Mouse (Mus musculus): ENCODE data around the gene Cenpu. TPM values are rescaled to one million over a fixed set of nuclear protein-coding genes. Genes with fewer than 3 reads are reported as not detected.

The Cenpu gene
- polyA plus RNA-seq, 2 experiments: 10.1 to 11.2 TPM

- no peak overlapping the region for H3K27ac ChIP-seq (replicated peaks; ENCODE audit: low read depth, low read length)
- H3K36me3 ChIP-seq (ENCODE audit: control insufficient read depth, insufficient read depth, low read length): peaks cover 6% of the 10 kb centered on the region
- H3K4me1 ChIP-seq (ENCODE audit: control insufficient read depth, insufficient read depth, low read length): peaks cover 8% of the 10 kb centered on the region; the same call in 1 of the 2 replicates
- no peak overlapping the region for H3K9ac ChIP-seq (ENCODE audit: low read depth, low read length, severe bottlenecking)
- H3K9me3 ChIP-seq (ENCODE audit: control insufficient read depth, low read length): no peaks in the 10 kb centered on the region
- 97% methylated on average over 2 of the region's 2 CpGs for WGBS
- no peaks in the 10 kb centered on the region for H3K27me3 ChIP-seq (ENCODE audit: control insufficient read depth, insufficient read depth, low read length)
- DNase-seq (ENCODE audit: low spot score) (no peak), ATAC-seq (ENCODE audit: low FRiP score, low read depth) (no peak)
- no peak overlapping the region for H3K4me3 ChIP-seq (replicated peaks; ENCODE audit: low read length)
- H3K4me2 ChIP-seq (replicated peaks; ENCODE audit: low read depth, low read length, severe bottlenecking): no peak overlapping the region
- no peak for TF ChIP-seq POLR2A (IDR thresholded peaks at IDR 0.05; ENCODE audit: borderline replicate concordance, extremely low read depth, insufficient read depth, insufficient read length)
Measured at GRCm38 (mm10) chr8:46598114-46598513, 46.3 kb downstream of the Cenpu start.

- ATAC-seq (ENCODE audit: low FRiP score, low read depth) (no peak), DNase-seq (ENCODE audit: low spot score) (no peak)
- no peak for TF ChIP-seq POLR2A (IDR thresholded peaks at IDR 0.05; ENCODE audit: borderline replicate concordance, extremely low read depth, insufficient read depth, insufficient read length)
- H3K4me1 ChIP-seq (ENCODE audit: control insufficient read depth, insufficient read depth, low read length): peaks cover 8% of the 10 kb centered on the region; the same call in 1 of the 2 replicates
- H3K27me3 ChIP-seq (ENCODE audit: control insufficient read depth, insufficient read depth, low read length): no peaks in the 10 kb centered on the region
- H3K4me2 ChIP-seq (replicated peaks; ENCODE audit: low read depth, low read length, severe bottlenecking): no peak overlapping the region
- H3K9ac ChIP-seq (ENCODE audit: low read depth, low read length, severe bottlenecking): no peak overlapping the region
- no peak overlapping the region for H3K4me3 ChIP-seq (replicated peaks; ENCODE audit: low read length)
- 93% methylated on average over 5 of the region's 5 CpGs for WGBS
- peaks cover 6% of the 10 kb centered on the region for H3K36me3 ChIP-seq (ENCODE audit: control insufficient read depth, insufficient read depth, low read length)
- no peak overlapping the region for H3K27ac ChIP-seq (replicated peaks; ENCODE audit: low read depth, low read length)
- H3K9me3 ChIP-seq (ENCODE audit: control insufficient read depth, low read length): no peaks in the 10 kb centered on the region
Measured at GRCm38 (mm10) chr8:46598753-46599152, 46.9 kb downstream of the Cenpu start.

- Histone ChIP-seq H3K27me3 (ENCODE audit: control insufficient read depth, insufficient read depth, low read length) (no peaks in the 10 kb centered on the region), H3K4me2 (replicated peaks; ENCODE audit: low read depth, low read length, severe bottlenecking) (no peak overlapping the region), H3K4me1 (ENCODE audit: control insufficient read depth, insufficient read depth, low read length) (peaks cover 8% of the 10 kb centered on the region; the same call in 1 of the 2 replicates), H3K27ac (replicated peaks; ENCODE audit: low read depth, low read length) (no peak overlapping the region), H3K4me3 (replicated peaks; ENCODE audit: low read length) (no peak overlapping the region), H3K9ac (ENCODE audit: low read depth, low read length, severe bottlenecking) (no peak overlapping the region), H3K36me3 (ENCODE audit: control insufficient read depth, insufficient read depth, low read length) (peaks cover 6% of the 10 kb centered on the region), H3K9me3 (ENCODE audit: control insufficient read depth, low read length) (no peaks in the 10 kb centered on the region)
- DNase-seq (ENCODE audit: low spot score): no peak
- TF ChIP-seq POLR2A (IDR thresholded peaks at IDR 0.05; ENCODE audit: borderline replicate concordance, extremely low read depth, insufficient read depth, insufficient read length): no peak
- no peak for ATAC-seq (ENCODE audit: low FRiP score, low read depth)
- WGBS: 92% methylated on average over 7 of the region's 7 CpGs
Measured at GRCm38 (mm10) chr8:46599314-46599904, 47.6 kb downstream of the Cenpu start.

GRCm38 (mm10) chr8:46600959-46601707 is 49.3 kb downstream of the Cenpu start:
- WGBS: 30% methylated on average over 10 of the region's 10 CpGs
- no peak for TF ChIP-seq POLR2A (IDR thresholded peaks at IDR 0.05; ENCODE audit: borderline replicate concordance, extremely low read depth, insufficient read depth, insufficient read length)
- H3K9ac ChIP-seq (ENCODE audit: low read depth, low read length, severe bottlenecking): no peak overlapping the region
- H3K9me3 ChIP-seq (ENCODE audit: control insufficient read depth, low read length): no peaks in the 10 kb centered on the region
- peak; percentile 79 for ATAC-seq (ENCODE audit: low FRiP score, low read depth)
- H3K27me3 ChIP-seq (ENCODE audit: control insufficient read depth, insufficient read depth, low read length): no peaks in the 10 kb centered on the region
- no peak overlapping the region for H3K4me2 ChIP-seq (replicated peaks; ENCODE audit: low read depth, low read length, severe bottlenecking)
- DNase-seq (ENCODE audit: low spot score): peak; percentile 58
- no peak overlapping the region for H3K4me3 ChIP-seq (replicated peaks; ENCODE audit: low read length)
- H3K4me1 ChIP-seq (ENCODE audit: control insufficient read depth, insufficient read depth, low read length): peaks cover 8% of the 10 kb centered on the region; the same call in 1 of the 2 replicates
- peaks cover 15% of the 10 kb centered on the region for H3K36me3 ChIP-seq (ENCODE audit: control insufficient read depth, insufficient read depth, low read length)
- H3K27ac ChIP-seq (replicated peaks; ENCODE audit: low read depth, low read length): peak overlapping the region; percentile 59; the same call in 1 of the 2 replicates

- H3K4me3 ChIP-seq (replicated peaks; ENCODE audit: low read length): no peak overlapping the region
- no peak overlapping the region for H3K9ac ChIP-seq (ENCODE audit: low read depth, low read length, severe bottlenecking)
- no peak for TF ChIP-seq POLR2A (IDR thresholded peaks at IDR 0.05; ENCODE audit: borderline replicate concordance, extremely low read depth, insufficient read depth, insufficient read length)
- DNase-seq (ENCODE audit: low spot score) (no peak), ATAC-seq (ENCODE audit: low FRiP score, low read depth) (no peak)
- WGBS: 27% methylated on average over 5 of the region's 5 CpGs
- peaks cover 20% of the 10 kb centered on the region for H3K36me3 ChIP-seq (ENCODE audit: control insufficient read depth, insufficient read depth, low read length)
- H3K4me2 ChIP-seq (replicated peaks; ENCODE audit: low read depth, low read length, severe bottlenecking): no peak overlapping the region
- H3K27ac ChIP-seq (replicated peaks; ENCODE audit: low read depth, low read length): no peak overlapping the region
- H3K9me3 ChIP-seq (ENCODE audit: control insufficient read depth, low read length): no peaks in the 10 kb centered on the region
- no peaks in the 10 kb centered on the region for H3K27me3 ChIP-seq (ENCODE audit: control insufficient read depth, insufficient read depth, low read length)
- peaks cover 8% of the 10 kb centered on the region; the same call in 1 of the 2 replicates for H3K4me1 ChIP-seq (ENCODE audit: control insufficient read depth, insufficient read depth, low read length)
Measured at GRCm38 (mm10) chr8:46603587-46603986, 51.8 kb downstream of the Cenpu start.

All from limb, embryonic 14.5 days (tissue).